Mouse (Mus musculus) kidney, postnatal 0 days (tissue): Measurements from ENCODE around the gene Gm20918. TPM values are rescaled to one million over a fixed set of nuclear protein-coding genes. Genes with fewer than 3 reads are reported as not detected.
"Not testable (repeated sequence)": the region's sequence is repeated elsewhere in the genome, so short reads cannot be mapped to it uniquely, and the experiment has no call there.

Experiments
- ATAC-seq: fragments of 200-750 bp; cut with Nextera tagmentation; replicated peaks from 2 replicates; pipeline ENCODE4 v1.8.0; 2017; ENCODE audit warnings: low read depth, moderate number of reproducible peaks, moderate TSS enrichment, moderate library complexity; ENCODE audit not compliant: low FRiP score
- DNase-seq: peaks from one replicate; pipeline ENCODE4 v3.0.0-alpha.2; 2016; ENCODE audit warnings: low spot score
- H3K27ac ChIP-seq: fragments of 300-500 bp; sonication (generic); 2 replicates; pipeline ENCODE4 v1.5.1; 2014; ENCODE audit warnings: mild to moderate bottlenecking
- H3K27me3 ChIP-seq: fragments of 300-500 bp; sonication (generic); 2 replicates; pipeline ENCODE4 v1.6.1; 2014; ENCODE audit warnings: low read length, mixed read lengths; ENCODE audit not compliant: insufficient read depth
- H3K36me3 ChIP-seq: fragments of 300-500 bp; sonication (generic); 2 replicates; pipeline ENCODE4 v1.6.1; 2014; ENCODE audit warnings: low read length, mixed read lengths; ENCODE audit not compliant: insufficient read depth
- H3K4me1 ChIP-seq: fragments of 300-500 bp; sonication (generic); replicated peaks from 2 replicates; pipeline ENCODE4 v1.6.1; 2014; ENCODE audit warnings: antibody characterized with exemption, low read length, mixed read lengths; ENCODE audit not compliant: insufficient read depth
- H3K4me2 ChIP-seq: fragments of 300-500 bp; sonication (generic); 2 replicates; pipeline ENCODE4 v1.6.1; 2014; ENCODE audit warnings: mild to moderate bottlenecking, low read length, moderate library complexity, mixed read lengths
- H3K4me3 ChIP-seq: fragments of 300-500 bp; sonication (generic); replicated peaks from 2 replicates; pipeline ENCODE4 v1.5.1; 2014; ENCODE audit warnings: low read depth, low read length
- H3K9ac ChIP-seq: fragments of 300-500 bp; sonication (generic); 2 replicates; pipeline ENCODE4 v1.6.1; 2014; ENCODE audit warnings: low read depth, low read length
- H3K9me3 ChIP-seq: fragments of 300-500 bp; sonication (generic); replicated peaks from 2 replicates; pipeline ENCODE4 v1.6.1; 2016; ENCODE audit warnings: low read length, inconsistent platforms, mixed read lengths
- polyA plus RNA-seq: library from polyadenylated mRNA; unstranded; fragments of >200 nt; fragmentation: Nextera tagmentation; extraction: Ambion mirVana; gene quantifications from 2 replicates; pipeline ENCODE4 v1.2.1, GENCODE M21; 2015

Gm20918 gene
- polyA plus RNA-seq = not detected in 2 replicates

DNA sequence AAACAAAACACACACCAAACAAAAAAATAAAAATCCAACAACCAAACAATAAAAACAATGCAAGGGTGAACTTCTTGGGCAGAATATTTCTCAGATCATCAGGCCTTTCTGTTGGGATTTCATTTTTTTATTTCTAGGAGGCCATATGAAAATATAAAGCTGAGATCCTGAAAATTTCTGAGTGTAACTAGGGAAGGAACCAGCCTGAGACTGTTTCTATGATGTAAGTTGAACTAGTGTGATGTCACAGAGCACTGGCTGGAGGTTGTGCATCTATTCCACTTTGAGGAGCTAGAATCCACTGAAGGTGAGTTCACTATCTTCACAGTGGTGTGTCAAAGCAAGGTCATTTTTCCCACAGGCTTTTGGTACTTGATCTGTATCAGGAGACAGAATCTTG is at the start of gene Gm20918:
Gm20918 (plus strand) TSS at position 301 of the 400 bp plus-strand sequence.
- not testable (repeated sequence) for H3K9ac ChIP-seq, H3K9me3 ChIP-seq, H3K27ac ChIP-seq, H3K27me3 ChIP-seq, H3K4me3 ChIP-seq, H3K36me3 ChIP-seq, H3K4me1 ChIP-seq, ATAC-seq, H3K4me2 ChIP-seq, DNase-seq

Other genes starting within 250 kb of the Gm20918 start
- not detected in 2 replicates for gene Gm21820, start 205.5 kb downstream of the Gm20918 start, polyA plus RNA-seq